Comparison of ENCODE assay signal across 26 mouse cellular contexts in genomic region chr16:56281336-56281735, GRCm38 (mm10).
DNase-seq lines count a peak whose midpoint lies in the region; ATAC-seq and TF ChIP-seq lines count a peak whose summit lies in the region.
"Had no signal": no experiment of that assay in that cellular context is flagged by ENCODE, and none has a peak within 500 bp of the region (broad histone marks: within the 10 kb centered on the region; RNA-seq: fewer than 3 reads in every experiment).

No protein-coding gene starts in this region.

- peak; percentile 31 for DNase-seq in kidney, adult 9 months
- DNase-seq in liver, adult 2 months (ENCODE audit: extremely low read depth, low read depth, low spot score) = peak; percentile 81
- DNase-seq in liver, embryonic 11.5 days (ENCODE audit: low spot score) = no peak
- DNase-seq in large intestine, adult 2 months (ENCODE audit: low read depth, low spot score) = peak; percentile 70
- DNase-seq in MN1 (ENCODE audit: low spot score) = no peak
- DNase-seq: adrenal gland, adult 2 months; adrenal gland, postnatal 36 days; B cell, adult 2 months; cerebellum, adult 18-20 months; cerebellum, adult 9-10 months; gastrocnemius, postnatal 10 days; gastrocnemius, postnatal 36 days; heart, adult 2 months; heart, postnatal 14 days; heart, postnatal 4 days had no signal

- no peak for TF ChIP-seq POLR2A in liver, adult 2 months (IDR thresholded peaks at IDR 0.05; ENCODE audit: extremely low read depth, insufficient read depth, low read length)

- WGBS in intestine, embryonic 15.5 days = 46% methylated on average over 4 of the region's 4 CpGs
- 26% methylated on average over 4 of the region's 4 CpGs for WGBS in intestine, postnatal 0 days
- 63% methylated on average over 4 of the region's 4 CpGs for WGBS in kidney, embryonic 15.5 days
- 54% methylated on average over 4 of the region's 4 CpGs for WGBS in liver, adult 2 months
- 70% methylated on average over 4 of the region's 4 CpGs for WGBS in liver, embryonic 11.5 days
- 20% methylated on average over 4 of the region's 4 CpGs for WGBS in large intestine, adult 2 months

- H3K27me3 ChIP-seq in intestine, embryonic 15.5 days (replicated peaks) = no peaks in the 10 kb centered on the region
- no peaks in the 10 kb centered on the region for H3K27me3 ChIP-seq in intestine, postnatal 0 days (replicated peaks; ENCODE audit: control insufficient read depth, insufficient read depth, low read length)
- no peaks in the 10 kb centered on the region for H3K27me3 ChIP-seq in kidney, embryonic 15.5 days
- no peaks in the 10 kb centered on the region for H3K27me3 ChIP-seq in liver, adult 2 months (ENCODE audit: control insufficient read depth, insufficient read depth, low read length)
- no peaks in the 10 kb centered on the region for H3K27me3 ChIP-seq in liver, embryonic 11.5 days (replicated peaks; ENCODE audit: control insufficient read depth, insufficient read depth, low read length)
- H3K27me3 ChIP-seq: CH12.LX; forebrain, embryonic 13.5 days; heart, embryonic 13.5 days had no signal

- no peak for TF ChIP-seq CTCF in intestine, postnatal 0 days (IDR thresholded peaks at IDR 0.05; ENCODE audit: low read depth)
- no peak for TF ChIP-seq CTCF in liver, adult 2 months (IDR thresholded peaks at IDR 0.05; ENCODE audit: low read depth, low read length)

- H3K79me2 ChIP-seq in liver, adult 2 months (ENCODE audit: control insufficient read depth, insufficient read depth, low read length) = no peaks in the 10 kb centered on the region

- H3K4me3 ChIP-seq in intestine, embryonic 15.5 days (replicated peaks) = no peak overlapping the region
- no peak overlapping the region for H3K4me3 ChIP-seq in intestine, postnatal 0 days (ENCODE audit: low read depth, low read length)
- H3K4me3 ChIP-seq in kidney, embryonic 15.5 days (replicated peaks) = no peak overlapping the region
- no peak overlapping the region for H3K4me3 ChIP-seq in liver, adult 2 months (ENCODE audit: insufficient read depth, low read depth, low read length)
- H3K4me3 ChIP-seq in liver, embryonic 11.5 days (ENCODE audit: low read depth, low read length) = no peak overlapping the region
- H3K4me3 ChIP-seq: forebrain, embryonic 10.5 days; forebrain, embryonic 13.5 days; heart, adult 2 months; heart, embryonic 10.5 days; heart, embryonic 13.5 days had no signal

- no peak overlapping the region for H3K4me2 ChIP-seq in intestine, embryonic 15.5 days (replicated peaks)
- no peak overlapping the region for H3K4me2 ChIP-seq in intestine, postnatal 0 days (replicated peaks; ENCODE audit: low read depth)
- no peak overlapping the region for H3K4me2 ChIP-seq in kidney, embryonic 15.5 days
- H3K4me2 ChIP-seq in liver, embryonic 11.5 days = no peak overlapping the region
- H3K4me2 ChIP-seq: forebrain, embryonic 13.5 days; heart, embryonic 13.5 days; hindbrain, embryonic 14.5 days had no signal

- 0 out of 2 replicates have a peak, but pooled peaks have one; percentile 31 for ATAC-seq in intestine, embryonic 15.5 days
- ATAC-seq in intestine, postnatal 0 days = no peak
- no peak for ATAC-seq in kidney, embryonic 15.5 days (replicated peaks; ENCODE audit: low FRiP score)
- no peak for ATAC-seq in liver, embryonic 11.5 days (replicated peaks; ENCODE audit: low FRiP score)
- ATAC-seq: forebrain, embryonic 13.5 days; forebrain, embryonic 16.5 days had no signal

- H3K36me3 ChIP-seq in intestine, embryonic 15.5 days = no peaks in the 10 kb centered on the region
- no peaks in the 10 kb centered on the region for H3K36me3 ChIP-seq in intestine, postnatal 0 days (ENCODE audit: control insufficient read depth, insufficient read depth)
- no peaks in the 10 kb centered on the region for H3K36me3 ChIP-seq in kidney, embryonic 15.5 days
- no peaks in the 10 kb centered on the region for H3K36me3 ChIP-seq in liver, adult 2 months (ENCODE audit: control insufficient read depth, insufficient read depth, low read length)
- no peaks in the 10 kb centered on the region for H3K36me3 ChIP-seq in liver, embryonic 11.5 days (ENCODE audit: control insufficient read depth, insufficient read depth, low read length)
- H3K36me3 ChIP-seq: forebrain, embryonic 10.5 days; G1E; heart, embryonic 10.5 days; heart, embryonic 13.5 days had no signal

- H3K9me3 ChIP-seq in intestine, embryonic 15.5 days = no peaks in the 10 kb centered on the region
- no peaks in the 10 kb centered on the region for H3K9me3 ChIP-seq in intestine, postnatal 0 days (ENCODE audit: control insufficient read depth)
- H3K9me3 ChIP-seq in kidney, embryonic 15.5 days (replicated peaks) = no peaks in the 10 kb centered on the region
- no peaks in the 10 kb centered on the region for H3K9me3 ChIP-seq in liver, embryonic 11.5 days (ENCODE audit: control insufficient read depth, low read length)
- H3K9me3 ChIP-seq: forebrain, embryonic 10.5 days; forebrain, embryonic 13.5 days; G1E; heart, embryonic 10.5 days; heart, embryonic 13.5 days had no signal

- no peaks in the 10 kb centered on the region for H3K4me1 ChIP-seq in intestine, embryonic 15.5 days (replicated peaks)
- no peaks in the 10 kb centered on the region; the same call in 1 of the 2 replicates for H3K4me1 ChIP-seq in intestine, postnatal 0 days (replicated peaks; ENCODE audit: control insufficient read depth, insufficient read depth, low read length)
- no peaks in the 10 kb centered on the region for H3K4me1 ChIP-seq in kidney, embryonic 15.5 days
- peaks cover 5% of the 10 kb centered on the region; the same call in 1 of the 2 replicates for H3K4me1 ChIP-seq in liver, adult 2 months (ENCODE audit: control insufficient read depth, insufficient read depth, low read length)
- no peaks in the 10 kb centered on the region for H3K4me1 ChIP-seq in liver, embryonic 11.5 days (replicated peaks; ENCODE audit: control insufficient read depth, insufficient read depth, low read length)
- H3K4me1 ChIP-seq: forebrain, embryonic 10.5 days; forebrain, embryonic 13.5 days; heart, embryonic 10.5 days had no signal

- H3K27ac ChIP-seq in intestine, embryonic 15.5 days = no peak overlapping the region
- no peak overlapping the region for H3K27ac ChIP-seq in intestine, postnatal 0 days (ENCODE audit: low read depth, low read length)
- H3K27ac ChIP-seq in kidney, embryonic 15.5 days = no peak overlapping the region
- no peak overlapping the region for H3K27ac ChIP-seq in liver, adult 2 months (replicated peaks; ENCODE audit: insufficient read depth, low read depth, low read length)
- no peak overlapping the region for H3K27ac ChIP-seq in liver, embryonic 11.5 days (ENCODE audit: low read depth, low read length)
- H3K27ac ChIP-seq: forebrain, embryonic 10.5 days; forebrain, embryonic 13.5 days; heart, adult 2 months; heart, embryonic 10.5 days; heart, embryonic 13.5 days; hindbrain, embryonic 14.5 days had no signal

- H3K9ac ChIP-seq in intestine, embryonic 15.5 days = no peak overlapping the region
- H3K9ac ChIP-seq in intestine, postnatal 0 days (ENCODE audit: low read depth, low read length) = no peak overlapping the region
- no peak overlapping the region for H3K9ac ChIP-seq in kidney, embryonic 15.5 days
- H3K9ac ChIP-seq in liver, adult 2 months (ENCODE audit: low read depth, low read length) = no peak overlapping the region
- H3K9ac ChIP-seq in liver, embryonic 11.5 days (ENCODE audit: low read depth, low read length) = no peak overlapping the region
- H3K9ac ChIP-seq: forebrain, embryonic 13.5 days; heart, embryonic 13.5 days; hindbrain, embryonic 14.5 days had no signal

Comparison
In these comparisons a context has a peak if more than half of its experiments do, and no peak if none do; other contexts are left out.
1. DNase-seq: peak in kidney, adult 9 months (single experiment), liver, adult 2 months (single experiment) and large intestine, adult 2 months (single experiment); none in liver, embryonic 11.5 days (single experiment) and MN1 (single experiment).